Mouse (Mus musculus): ENCODE data around the gene Serp2. TPM values are rescaled to one million over a fixed set of nuclear protein-coding genes. Genes with fewer than 3 reads are reported as not detected.
A peak's percentile ranks its signal among the peaks of the same experiment; 100 is the strongest.

Serp2 gene
- total and polyA plus RNA-seq, 2 experiments from 2014 or later, result 2.3 to 7.2 TPM

- ATAC-seq (ENCODE audit: insufficient read depth, low read depth) (no peak), DNase-seq (ENCODE audit: low spot score) (no peak)
- no peaks in the 10 kb centered on the region for H3K9me3 ChIP-seq (replicated peaks; ENCODE audit: control insufficient read depth, low read length)
- WGBS, result 60% methylated on average over 6 of the region's 6 CpGs
- no peak overlapping the region for H3K27ac ChIP-seq (ENCODE audit: low read depth)
- H3K9ac ChIP-seq (replicated peaks; ENCODE audit: low read depth, low read length), result no peak overlapping the region
- H3K36me3 ChIP-seq (replicated peaks; ENCODE audit: control insufficient read depth, insufficient read depth, low read length), result no peaks in the 10 kb centered on the region
- no peak overlapping the region for H3K4me2 ChIP-seq (ENCODE audit: low read depth, low read length)
- TF ChIP-seq CTCF (IDR thresholded peaks at IDR 0.05; ENCODE audit: low read depth), result no peak
- TF ChIP-seq EP300 (IDR thresholded peaks at IDR 0.05; ENCODE audit: low read depth), result no peak
- H3K4me3 ChIP-seq (ENCODE audit: low read depth, low read length), result no peak overlapping the region
- peaks cover 10% of the 10 kb centered on the region; the same call in 1 of the 2 replicates for H3K4me1 ChIP-seq (ENCODE audit: control insufficient read depth, insufficient read depth)
- no peaks in the 10 kb centered on the region for H3K27me3 ChIP-seq (ENCODE audit: control insufficient read depth, insufficient read depth, low read length)
These were observed 30.2 kb downstream of the Serp2 start for GRCm38 (mm10) chr14:76526467-76526866.

GRCm38 (mm10) chr14:76523344-76523743 is 33.3 kb downstream of the Serp2 start:
- no peak overlapping the region for H3K27ac ChIP-seq (ENCODE audit: low read depth)
- DNase-seq (ENCODE audit: low spot score) (no peak), ATAC-seq (ENCODE audit: insufficient read depth, low read depth) (no peak)
- no peaks in the 10 kb centered on the region for H3K9me3 ChIP-seq (replicated peaks; ENCODE audit: control insufficient read depth, low read length)
- no peaks in the 10 kb centered on the region for H3K36me3 ChIP-seq (replicated peaks; ENCODE audit: control insufficient read depth, insufficient read depth, low read length)
- 79% methylated on average over 1 of the region's 1 CpGs for WGBS
- peaks cover 10% of the 10 kb centered on the region; the same call in 1 of the 2 replicates for H3K4me1 ChIP-seq (ENCODE audit: control insufficient read depth, insufficient read depth)
- no peaks in the 10 kb centered on the region for H3K27me3 ChIP-seq (ENCODE audit: control insufficient read depth, insufficient read depth, low read length)
- no peak overlapping the region for H3K4me3 ChIP-seq (ENCODE audit: low read depth, low read length)
- no peak overlapping the region for H3K9ac ChIP-seq (replicated peaks; ENCODE audit: low read depth, low read length)
- no peak overlapping the region for H3K4me2 ChIP-seq (ENCODE audit: low read depth, low read length)
- no peak for TF ChIP-seq EP300 (IDR thresholded peaks at IDR 0.05; ENCODE audit: low read depth)
- no peak for TF ChIP-seq CTCF (IDR thresholded peaks at IDR 0.05; ENCODE audit: low read depth)

GRCm38 (mm10) chr14:76521308-76521707 is 35.4 kb downstream of the Serp2 start:
- no peak overlapping the region for H3K4me3 ChIP-seq (ENCODE audit: low read depth, low read length)
- no peak overlapping the region for H3K9ac ChIP-seq (replicated peaks; ENCODE audit: low read depth, low read length)
- no peak for ATAC-seq (ENCODE audit: insufficient read depth, low read depth)
- H3K4me1 ChIP-seq (ENCODE audit: control insufficient read depth, insufficient read depth), result no peaks in the 10 kb centered on the region; the same call in 1 of the 2 replicates
- H3K27me3 ChIP-seq (ENCODE audit: control insufficient read depth, insufficient read depth, low read length), result no peaks in the 10 kb centered on the region
- H3K4me2 ChIP-seq (ENCODE audit: low read depth, low read length), result no peak overlapping the region
- DNase-seq (ENCODE audit: low spot score), result no peak
- 85% methylated on average over 3 of the region's 3 CpGs for WGBS
- H3K27ac ChIP-seq (ENCODE audit: low read depth), result no peak overlapping the region
- TF ChIP-seq EP300 (IDR thresholded peaks at IDR 0.05; ENCODE audit: low read depth) (no peak), CTCF (IDR thresholded peaks at IDR 0.05; ENCODE audit: low read depth) (no peak)
- H3K9me3 ChIP-seq (replicated peaks; ENCODE audit: control insufficient read depth, low read length), result no peaks in the 10 kb centered on the region
- no peaks in the 10 kb centered on the region for H3K36me3 ChIP-seq (replicated peaks; ENCODE audit: control insufficient read depth, insufficient read depth, low read length)

- Histone ChIP-seq H3K27me3 (ENCODE audit: control insufficient read depth, insufficient read depth, low read length) (no peaks in the 10 kb centered on the region), H3K4me2 (ENCODE audit: low read depth, low read length) (no peak overlapping the region), H3K4me3 (ENCODE audit: low read depth, low read length) (no peak overlapping the region), H3K27ac (ENCODE audit: low read depth) (no peak overlapping the region), H3K9me3 (replicated peaks; ENCODE audit: control insufficient read depth, low read length) (no peaks in the 10 kb centered on the region), H3K4me1 (ENCODE audit: control insufficient read depth, insufficient read depth) (peaks cover 6% of the 10 kb centered on the region; the same call in 1 of the 2 replicates), H3K9ac (replicated peaks; ENCODE audit: low read depth, low read length) (no peak overlapping the region), H3K36me3 (replicated peaks; ENCODE audit: control insufficient read depth, insufficient read depth, low read length) (no peaks in the 10 kb centered on the region)
- no peak for TF ChIP-seq EP300 (IDR thresholded peaks at IDR 0.05; ENCODE audit: low read depth)
- no peak for TF ChIP-seq CTCF (IDR thresholded peaks at IDR 0.05; ENCODE audit: low read depth)
- 6% methylated on average over 4 of the region's 4 CpGs for WGBS
- DNase-seq (ENCODE audit: low spot score) (peak; percentile 71), ATAC-seq (ENCODE audit: insufficient read depth, low read depth) (peak; percentile 75)
These were observed 36.1 kb downstream of the Serp2 start for GRCm38 (mm10) chr14:76520606-76521005.

- Histone ChIP-seq H3K4me3 (ENCODE audit: low read depth, low read length) (no peak overlapping the region), H3K4me2 (ENCODE audit: low read depth, low read length) (no peak overlapping the region), H3K9ac (replicated peaks; ENCODE audit: low read depth, low read length) (no peak overlapping the region), H3K4me1 (ENCODE audit: control insufficient read depth, insufficient read depth) (peaks cover 6% of the 10 kb centered on the region; the same call in 1 of the 2 replicates), H3K36me3 (replicated peaks; ENCODE audit: control insufficient read depth, insufficient read depth, low read length) (no peaks in the 10 kb centered on the region), H3K27me3 (ENCODE audit: control insufficient read depth, insufficient read depth, low read length) (no peaks in the 10 kb centered on the region), H3K27ac (ENCODE audit: low read depth) (no peak overlapping the region), H3K9me3 (replicated peaks; ENCODE audit: control insufficient read depth, low read length) (no peaks in the 10 kb centered on the region)
- DNase-seq (ENCODE audit: low spot score) (no peak), ATAC-seq (ENCODE audit: insufficient read depth, low read depth) (no peak)
- TF ChIP-seq CTCF (IDR thresholded peaks at IDR 0.05; ENCODE audit: low read depth) (no peak), EP300 (IDR thresholded peaks at IDR 0.05; ENCODE audit: low read depth) (no peak)
- WGBS, result 52% methylated on average over 5 of the region's 5 CpGs
These were observed 38.5 kb downstream of the Serp2 start for GRCm38 (mm10) chr14:76518217-76518616.

GRCm38 (mm10) chr14:76515620-76516019 is 41.1 kb downstream of the Serp2 start:
- Histone ChIP-seq H3K4me3 (ENCODE audit: low read depth, low read length) (no peak overlapping the region), H3K9me3 (replicated peaks; ENCODE audit: control insufficient read depth, low read length) (no peaks in the 10 kb centered on the region), H3K4me1 (ENCODE audit: control insufficient read depth, insufficient read depth) (peaks cover 6% of the 10 kb centered on the region; the same call in 1 of the 2 replicates), H3K36me3 (replicated peaks; ENCODE audit: control insufficient read depth, insufficient read depth, low read length) (no peaks in the 10 kb centered on the region), H3K27ac (ENCODE audit: low read depth) (no peak overlapping the region), H3K9ac (replicated peaks; ENCODE audit: low read depth, low read length) (no peak overlapping the region), H3K4me2 (ENCODE audit: low read depth, low read length) (no peak overlapping the region), H3K27me3 (ENCODE audit: control insufficient read depth, insufficient read depth, low read length) (no peaks in the 10 kb centered on the region)
- ATAC-seq (ENCODE audit: insufficient read depth, low read depth) (no peak), DNase-seq (ENCODE audit: low spot score) (no peak)
- WGBS, result 69% methylated on average over 7 of the region's 7 CpGs
- no peak for TF ChIP-seq CTCF (IDR thresholded peaks at IDR 0.05; ENCODE audit: low read depth)
- no peak for TF ChIP-seq EP300 (IDR thresholded peaks at IDR 0.05; ENCODE audit: low read depth)

Data from heart, postnatal 0 days (tissue).